Mouse (Mus musculus): ENCODE results near the gene Tmem91. TPM values are rescaled to one million over a fixed set of nuclear protein-coding genes. Genes with fewer than 3 reads are reported as not detected.
A peak's percentile ranks its signal among the peaks of the same experiment; 100 is the strongest.
"Not testable (repeated sequence)": the region's sequence is repeated elsewhere in the genome, so short reads cannot be mapped to it uniquely, and the experiment has no call there.

The Tmem91 gene
- 0.73 TPM in 1 of 2 replicates, not detected in the other for polyA plus RNA-seq (2011; ENCODE audit: insufficient read length, low read depth, missing spikeins)

DNA sequence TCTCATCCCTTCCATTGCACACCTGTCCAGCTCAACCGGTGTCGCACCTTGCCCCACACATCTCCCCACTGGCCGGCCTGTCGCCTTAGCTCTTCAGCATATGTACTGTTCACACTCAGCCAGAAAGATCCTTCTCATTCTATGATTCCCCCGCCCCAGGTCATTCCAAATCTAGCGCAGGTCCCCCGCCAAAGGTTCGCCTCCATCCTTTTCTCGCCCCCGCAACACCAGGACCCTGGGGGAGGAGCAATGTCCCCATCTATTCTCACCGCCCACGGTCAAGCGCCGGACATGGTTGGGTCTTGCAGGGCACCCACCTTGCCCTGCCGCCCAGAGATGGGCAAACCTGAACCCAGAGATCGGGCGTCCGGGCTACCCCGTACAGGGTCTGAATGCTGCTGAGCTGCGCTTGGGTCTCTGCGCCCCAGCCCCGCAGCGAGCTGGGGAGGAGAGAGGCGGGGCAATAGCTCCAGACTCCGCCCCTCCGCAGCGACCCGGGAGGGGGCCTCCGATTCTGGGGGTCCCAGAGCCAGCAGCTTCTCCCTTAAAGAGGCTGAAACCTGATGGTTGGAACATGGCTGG, at the start of gene Tmem91:
TSS of gene Tmem91 (minus strand) at position 448 of the 582 bp plus-strand sequence.
- Histone ChIP-seq H3K4me1 (ENCODE audit: control insufficient read depth, insufficient read depth, low read length) (no peaks in the 10 kb centered on the region), H3K4me3 (ENCODE audit: insufficient read depth, low read length) (peak within 1 kb of the TSS; percentile 21; the same call in 1 of the 2 replicates), H3K27ac (ENCODE audit: insufficient read depth, low read length) (no peak within 1 kb of the TSS)
- TF ChIP-seq POLR2A (IDR thresholded peaks at IDR 0.05; ENCODE audit: low read depth, low read length) (no peak), CTCF (IDR thresholded peaks at IDR 0.05; ENCODE audit: borderline replicate concordance, insufficient read depth, low read length) (no peak)

DNA sequence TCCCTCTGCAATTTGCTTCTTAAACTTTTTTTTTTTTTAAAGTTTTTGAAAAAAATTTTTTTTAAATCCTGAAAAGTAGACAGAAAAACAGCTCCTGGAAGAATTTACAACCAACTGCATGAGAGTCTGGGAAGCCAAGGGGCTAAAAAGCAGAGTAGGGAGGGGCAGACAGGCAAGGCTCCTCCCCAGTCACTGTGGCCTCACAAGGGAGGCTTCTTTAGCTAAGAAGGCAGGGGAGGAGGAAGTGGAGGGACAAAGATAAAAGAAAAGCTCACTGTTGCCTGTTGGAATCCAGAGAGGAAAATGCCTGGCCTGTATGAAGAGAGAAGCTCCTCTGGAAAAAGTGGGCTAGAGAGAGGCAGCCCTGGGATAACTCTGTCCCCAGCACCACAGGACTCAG, 46.8 kb upstream of the Tmem91 start:
- H3K4me3 ChIP-seq (ENCODE audit: insufficient read depth, low read length); H3K27ac ChIP-seq (ENCODE audit: insufficient read depth, low read length); H3K4me1 ChIP-seq (ENCODE audit: control insufficient read depth, insufficient read depth, low read length): not testable (repeated sequence)

DNA sequence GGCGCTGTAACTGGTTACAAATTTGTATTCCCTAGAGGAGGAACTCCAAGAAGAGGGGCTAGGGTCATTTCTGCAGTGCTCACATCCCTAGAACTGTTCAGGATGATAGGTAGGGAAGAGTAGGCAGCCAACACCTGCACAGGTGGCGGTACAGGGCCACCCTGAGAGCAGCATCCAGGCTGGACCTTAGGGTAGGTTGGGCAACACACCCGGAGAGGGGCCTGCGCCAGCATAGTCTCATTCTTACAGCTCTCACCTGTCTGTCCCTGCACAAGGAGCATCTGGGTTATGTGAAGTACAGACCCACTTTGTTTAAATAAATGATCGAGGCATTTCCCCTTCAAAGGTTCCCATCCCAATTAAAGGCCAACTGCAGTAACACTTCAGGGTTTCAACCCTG, 45.8 kb upstream of the Tmem91 start:
- no peaks in the 10 kb centered on the region; the same call in 1 of the 2 replicates for H3K4me1 ChIP-seq (ENCODE audit: control insufficient read depth, insufficient read depth, low read length)
- no peak overlapping the region for H3K27ac ChIP-seq (ENCODE audit: insufficient read depth, low read length)
- no peak for TF ChIP-seq CTCF (IDR thresholded peaks at IDR 0.05; ENCODE audit: borderline replicate concordance, insufficient read depth, low read length)
- no peak for TF ChIP-seq POLR2A (IDR thresholded peaks at IDR 0.05; ENCODE audit: low read depth, low read length)
- H3K4me3 ChIP-seq (ENCODE audit: insufficient read depth, low read length): no peak overlapping the region

DNA sequence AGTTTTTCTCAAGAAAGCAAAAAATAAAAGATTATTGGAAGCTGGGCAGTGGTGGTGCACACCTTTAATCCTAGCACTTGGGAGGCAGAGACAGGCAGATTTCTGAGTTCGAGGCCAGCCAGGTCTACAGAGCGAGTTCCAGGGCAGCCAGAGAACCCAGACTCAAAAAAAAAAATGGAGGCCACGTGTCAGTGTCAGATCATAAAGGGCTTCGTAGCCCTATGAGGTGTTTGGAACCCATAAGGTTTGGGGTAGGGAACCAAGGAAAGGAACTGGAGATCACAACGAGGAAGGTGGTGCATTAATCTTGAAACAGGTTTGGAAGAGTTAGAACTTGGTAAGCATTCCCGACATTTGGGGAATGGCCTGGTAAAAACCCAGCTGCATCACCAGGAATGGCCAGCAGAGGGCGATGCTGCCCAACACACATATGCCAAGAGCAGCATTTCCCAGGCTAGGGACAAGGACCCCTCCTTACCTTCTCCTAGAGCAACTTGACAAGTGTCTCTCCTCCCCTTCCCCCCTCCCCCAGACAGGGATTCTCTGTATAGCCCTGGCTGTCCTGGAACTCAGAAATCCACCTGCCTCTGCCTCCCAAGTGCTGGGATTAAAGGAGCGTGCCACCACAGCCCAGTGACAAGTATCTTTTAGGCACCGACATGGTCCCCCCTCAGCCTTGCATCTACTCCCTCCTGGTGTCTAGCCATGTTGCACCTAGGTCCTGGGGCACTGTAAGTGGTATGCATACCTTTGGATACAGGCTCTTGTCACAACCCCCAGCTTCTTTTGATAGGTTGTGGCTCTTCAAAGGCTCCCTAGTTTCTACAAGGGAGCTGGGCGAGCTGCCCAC, 45.0 kb upstream of the Tmem91 start:
- Histone ChIP-seq H3K4me1 (ENCODE audit: control insufficient read depth, insufficient read depth, low read length) (no peaks in the 10 kb centered on the region; the same call in 1 of the 2 replicates), H3K4me3 (ENCODE audit: insufficient read depth, low read length) (no peak overlapping the region), H3K27ac (ENCODE audit: insufficient read depth, low read length) (no peak overlapping the region)
- TF ChIP-seq CTCF (IDR thresholded peaks at IDR 0.05; ENCODE audit: borderline replicate concordance, insufficient read depth, low read length) (peak; percentile 95; the same call in 1 of the 2 replicates), POLR2A (IDR thresholded peaks at IDR 0.05; ENCODE audit: low read depth, low read length) (no peak)

DNA sequence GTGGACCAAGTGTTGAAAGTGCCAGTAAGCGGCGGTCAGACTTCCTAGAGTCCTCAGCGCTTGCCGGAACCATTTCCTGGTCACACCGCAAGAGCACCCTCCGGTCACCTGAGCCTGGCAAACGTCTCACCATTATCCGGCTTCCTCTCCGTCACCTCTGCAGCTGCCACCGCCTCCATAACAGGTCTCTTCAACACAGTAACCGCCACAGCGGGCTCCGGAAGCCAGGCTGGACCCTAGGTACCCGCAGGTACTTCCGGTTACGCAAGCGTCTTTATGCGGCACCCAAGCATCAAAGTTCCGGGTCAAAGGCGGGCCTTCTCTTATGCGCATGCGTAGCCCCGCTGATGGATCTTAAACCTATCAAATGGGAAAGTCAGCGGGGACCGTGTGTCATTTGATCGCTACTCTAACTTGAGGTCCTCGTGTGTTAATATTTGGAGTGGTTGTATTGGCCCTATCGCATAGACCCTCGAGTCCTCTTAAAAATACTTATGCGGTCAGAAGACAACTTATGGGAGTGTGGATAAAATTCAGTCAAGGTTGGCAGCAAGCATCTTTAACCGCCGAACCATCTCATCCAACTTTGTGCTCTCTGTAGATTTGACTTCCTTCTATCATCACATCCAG, 43.9 kb upstream of the Tmem91 start, which contains the start of gene Ccdc97:
TSS of gene Ccdc97 (minus strand) at position 301 of the 630 bp plus-strand sequence.
- Histone ChIP-seq H3K4me3 (ENCODE audit: insufficient read depth, low read length) (peak within 1 kb of the TSS; percentile 74), H3K27ac (ENCODE audit: insufficient read depth, low read length) (peak within 1 kb of the TSS; percentile 75), H3K4me1 (ENCODE audit: control insufficient read depth, insufficient read depth, low read length) (no peaks in the 10 kb centered on the region; the same call in 1 of the 2 replicates)
- TF ChIP-seq POLR2A (IDR thresholded peaks at IDR 0.05; ENCODE audit: low read depth, low read length) (peak; percentile 74; the same call in 1 of the 2 replicates), CTCF (IDR thresholded peaks at IDR 0.05; ENCODE audit: borderline replicate concordance, insufficient read depth, low read length) (no peak)

DNA sequence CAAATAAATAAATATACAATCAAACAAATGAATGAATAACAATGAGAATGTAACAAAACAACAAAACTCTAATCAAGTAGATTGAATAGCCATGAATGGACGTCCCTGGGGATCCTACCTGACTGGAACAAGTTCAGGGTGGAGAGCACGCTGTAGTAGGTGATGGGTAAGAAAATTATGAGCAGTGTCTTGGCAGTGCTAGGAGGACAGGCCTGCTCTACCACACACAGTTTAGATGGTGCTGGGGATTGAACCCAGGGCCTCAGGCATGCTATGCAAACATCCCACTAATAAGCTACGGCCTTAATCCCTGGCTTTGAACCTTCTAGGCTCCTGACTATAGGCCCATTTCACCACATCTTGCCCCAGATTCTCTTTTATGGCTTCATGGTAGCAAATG, 42.5 kb upstream of the Tmem91 start:
- no peaks in the 10 kb centered on the region; the same call in 1 of the 2 replicates for H3K4me1 ChIP-seq (ENCODE audit: control insufficient read depth, insufficient read depth, low read length)
- H3K4me3 ChIP-seq (ENCODE audit: insufficient read depth, low read length): no peak overlapping the region
- no peak for TF ChIP-seq POLR2A (IDR thresholded peaks at IDR 0.05; ENCODE audit: low read depth, low read length)
- TF ChIP-seq CTCF (IDR thresholded peaks at IDR 0.05; ENCODE audit: borderline replicate concordance, insufficient read depth, low read length): no peak
- no peak overlapping the region for H3K27ac ChIP-seq (ENCODE audit: insufficient read depth, low read length)

DNA sequence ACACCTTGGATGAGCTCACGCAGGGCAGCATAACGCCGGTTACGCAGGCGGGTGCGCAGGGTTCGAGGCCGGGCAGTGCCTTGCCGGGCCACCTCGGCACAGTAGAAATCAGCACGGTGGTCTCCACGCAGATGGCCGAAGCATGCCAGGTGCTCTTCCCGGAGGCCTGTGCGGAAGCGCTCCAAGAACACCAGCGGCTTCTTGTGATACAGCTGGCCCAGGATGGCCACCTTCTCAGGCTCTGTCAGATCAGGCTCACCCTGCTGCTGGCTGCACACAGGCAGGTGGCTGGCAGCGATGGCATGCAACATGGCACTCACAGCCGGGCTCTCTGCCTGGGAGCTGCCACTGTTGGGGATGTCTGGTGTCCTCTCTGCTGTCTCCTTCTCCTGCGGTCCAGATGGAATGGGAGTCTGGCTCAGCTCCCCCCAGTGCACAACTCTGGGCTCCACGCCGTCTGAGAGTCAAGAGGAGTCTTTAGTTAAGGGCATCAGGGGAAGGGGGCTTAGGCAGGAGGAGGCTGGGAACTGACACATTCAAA, 40.8 kb upstream of the Tmem91 start:
- TF ChIP-seq CTCF (IDR thresholded peaks at IDR 0.05; ENCODE audit: borderline replicate concordance, insufficient read depth, low read length) (no peak), POLR2A (IDR thresholded peaks at IDR 0.05; ENCODE audit: low read depth, low read length) (no peak)
- peaks cover 6% of the 10 kb centered on the region for H3K4me1 ChIP-seq (ENCODE audit: control insufficient read depth, insufficient read depth, low read length)
- H3K27ac ChIP-seq (ENCODE audit: insufficient read depth, low read length): no peak overlapping the region
- no peak overlapping the region for H3K4me3 ChIP-seq (ENCODE audit: insufficient read depth, low read length)

DNA sequence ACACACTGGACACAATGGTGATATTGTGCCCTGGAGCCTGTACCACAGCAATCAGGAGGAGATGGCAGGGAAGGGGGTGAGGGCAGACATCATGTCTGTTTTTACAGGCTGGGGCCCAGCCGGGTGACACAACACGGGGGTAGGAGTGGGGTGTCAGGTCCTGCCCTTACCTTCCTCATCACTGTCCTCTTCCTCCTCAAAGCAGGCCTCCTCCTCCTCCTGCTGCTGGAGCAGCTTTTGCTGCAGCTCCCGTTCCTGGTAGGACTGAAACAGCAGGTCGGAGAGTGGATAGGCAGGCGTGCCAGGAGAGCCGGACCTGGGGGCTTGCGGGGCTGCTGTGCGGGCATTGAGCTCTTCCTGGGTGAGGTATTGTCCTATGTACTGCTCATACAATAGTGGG, 39.6 kb upstream of the Tmem91 start:
- H3K4me3 ChIP-seq (ENCODE audit: insufficient read depth, low read length): no peak overlapping the region
- H3K27ac ChIP-seq (ENCODE audit: insufficient read depth, low read length): no peak overlapping the region
- TF ChIP-seq CTCF (IDR thresholded peaks at IDR 0.05; ENCODE audit: borderline replicate concordance, insufficient read depth, low read length) (no peak), POLR2A (IDR thresholded peaks at IDR 0.05; ENCODE audit: low read depth, low read length) (no peak)
- H3K4me1 ChIP-seq (ENCODE audit: control insufficient read depth, insufficient read depth, low read length): peaks cover 11% of the 10 kb centered on the region

DNA sequence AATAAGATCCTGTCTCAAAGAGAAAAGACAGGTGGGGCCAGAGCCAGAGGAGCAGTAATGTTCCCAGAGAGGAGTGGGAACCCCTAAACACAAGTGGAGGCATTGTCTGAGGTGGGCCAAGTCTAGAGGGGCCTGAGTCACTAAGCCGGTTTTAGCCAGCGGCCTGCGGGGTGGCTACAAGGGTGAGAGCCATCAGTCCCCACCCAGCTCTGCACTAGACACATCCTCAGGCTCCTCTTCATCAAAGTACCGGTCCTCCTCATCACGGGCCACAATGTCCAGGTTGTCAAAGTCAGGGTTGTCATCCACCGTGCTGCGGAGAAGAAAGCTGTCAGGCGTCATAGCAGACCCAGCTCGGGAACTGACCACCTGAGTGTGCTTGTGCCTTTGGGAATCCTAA, 37.8 kb upstream of the Tmem91 start:
- no peak overlapping the region for H3K27ac ChIP-seq (ENCODE audit: insufficient read depth, low read length)
- no peak overlapping the region for H3K4me3 ChIP-seq (ENCODE audit: insufficient read depth, low read length)
- peaks cover 11% of the 10 kb centered on the region for H3K4me1 ChIP-seq (ENCODE audit: control insufficient read depth, insufficient read depth, low read length)
- TF ChIP-seq POLR2A (IDR thresholded peaks at IDR 0.05; ENCODE audit: low read depth, low read length): no peak

All from embryonic fibroblast, embryonic 13.5 days (primary cell).